Mouse (Mus musculus) layer of hippocampus, adult 8-10 months (tissue): ENCODE results near the gene Lnx1. TPM values are rescaled to one million over a fixed set of nuclear protein-coding genes. Genes with fewer than 3 reads are reported as not detected.
A peak's percentile ranks its signal among the peaks of the same experiment; 100 is the strongest.

Source experiments
- DNase-seq, 2 experiments: peaks; one replicate each; pipeline ENCODE4 v3.0.0; 2022; ENCODE audit warnings: low spot score in 2 of 2
- total RNA-seq, 4 experiments: library from RNA; stranded (reverse); gene quantifications; 2 replicates each; pipeline ENCODE4 v1.2.4; 2022

Gene Lnx1
- total RNA-seq, 4 experiments from 2014 or later: 13.7 to 15.6 (median 14.6) TPM

GRCm38 (mm10) chr5:74654527-74654926 is 48.2 kb downstream of the Lnx1 start:
- no peak for DNase-seq

GRCm38 (mm10) chr5:74653766-74654165 is 48.9 kb downstream of the Lnx1 start:
- no peak for DNase-seq

- DNase-seq: no peak
These were observed 53.6 kb downstream of the Lnx1 start for GRCm38 (mm10) chr5:74649122-74649521.

GRCm38 (mm10) chr5:74648216-74648615 is 54.5 kb downstream of the Lnx1 start:
- DNase-seq: no peak

GRCm38 (mm10) chr5:74647584-74647984 is 55.1 kb downstream of the Lnx1 start:
- DNase-seq: no peak

- DNase-seq: no peak
These were observed 60.4 kb downstream of the Lnx1 start for GRCm38 (mm10) chr5:74642291-74642690.

- DNase-seq: peak in 1 of 2 experiments; percentile 6
These were observed 61.7 kb downstream of the Lnx1 start for GRCm38 (mm10) chr5:74641000-74641399.

- DNase-seq: no peak
These were observed 62.2 kb downstream of the Lnx1 start for GRCm38 (mm10) chr5:74640504-74640903.

- no peak for DNase-seq
These were observed 63.2 kb downstream of the Lnx1 start for GRCm38 (mm10) chr5:74639516-74639915.

GRCm38 (mm10) chr5:74634391-74634790 is 68.3 kb downstream of the Lnx1 start:
- no peak for DNase-seq

GRCm38 (mm10) chr5:74633453-74633852 is 69.3 kb downstream of the Lnx1 start:
- no peak for DNase-seq

- DNase-seq: no peak
These were observed 70.2 kb downstream of the Lnx1 start for GRCm38 (mm10) chr5:74632369-74633114.

GRCm38 (mm10) chr5:74628001-74628400 is 74.7 kb downstream of the Lnx1 start:
- no peak for DNase-seq

- no peak for DNase-seq
These were observed 78.3 kb downstream of the Lnx1 start for GRCm38 (mm10) chr5:74624385-74624784.

GRCm38 (mm10) chr5:74623316-74624000 is 79.3 kb downstream of the Lnx1 start:
- no peak for DNase-seq

- no peak for DNase-seq
These were observed 80.8 kb downstream of the Lnx1 start for GRCm38 (mm10) chr5:74621691-74622470.

GRCm38 (mm10) chr5:74618573-74619059 is 84.1 kb downstream of the Lnx1 start:
- DNase-seq: no peak

GRCm38 (mm10) chr5:74617816-74618572 is 84.7 kb downstream of the Lnx1 start:
- no peak for DNase-seq

- peak in 1 of 2 experiments; percentile 36 for DNase-seq
These were observed 89.1 kb downstream of the Lnx1 start for GRCm38 (mm10) chr5:74613491-74614151.

GRCm38 (mm10) chr5:74612713-74613112 is 90.0 kb downstream of the Lnx1 start:
- DNase-seq: no peak

- no peak for DNase-seq
These were observed 92.2 kb downstream of the Lnx1 start for GRCm38 (mm10) chr5:74610511-74610910.
